Mouse (Mus musculus): ENCODE results near the gene Ppp4c. TPM values are rescaled to one million over a fixed set of nuclear protein-coding genes. Genes with fewer than 3 reads are reported as not detected.

Ppp4c gene
- total RNA-seq, 2 experiments from 2014 or later = 44.2 to 48.8 TPM

DNA sequence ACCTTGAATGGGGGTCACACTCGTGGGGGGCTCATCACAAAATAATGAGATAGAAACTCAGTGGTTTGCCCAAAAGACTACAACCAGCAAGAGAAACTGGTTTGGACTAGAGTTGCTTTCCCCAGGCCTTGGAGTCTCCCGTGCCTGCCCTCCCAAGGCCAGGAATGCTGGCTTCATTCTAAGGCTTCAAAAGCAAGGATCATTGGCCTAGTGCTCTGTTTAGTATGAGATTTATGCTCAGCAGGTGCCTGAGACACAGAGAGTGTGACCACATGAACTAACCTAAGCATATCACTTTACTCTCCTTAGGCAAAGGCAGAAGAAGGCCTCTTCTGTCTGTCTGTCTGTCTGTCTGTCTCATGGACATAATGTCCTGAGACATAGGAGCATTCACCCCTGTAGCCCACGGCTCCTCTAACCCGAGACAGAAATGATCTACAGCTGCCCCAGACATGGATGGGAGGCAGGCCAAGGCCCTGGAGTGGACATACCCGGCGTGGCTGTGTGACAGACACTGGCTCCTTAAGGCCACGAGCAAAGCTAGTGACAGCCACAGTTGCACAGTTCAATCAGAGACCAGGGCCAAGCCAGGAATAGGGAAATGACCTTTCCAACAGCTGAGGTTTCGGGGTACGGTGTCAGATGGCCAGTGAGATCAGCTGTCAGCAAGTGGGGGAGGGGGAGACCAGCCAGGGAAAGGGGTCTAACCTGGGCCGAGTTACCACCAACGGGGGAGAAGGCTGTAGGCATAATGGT is 10.0 kb upstream of the Ppp4c start:
- peak; percentile 58 for DNase-seq

GRCm38 (mm10) chr7:126801057-126801422 is 8.7 kb upstream of the Ppp4c start:
- DNase-seq = no peak

DNA sequence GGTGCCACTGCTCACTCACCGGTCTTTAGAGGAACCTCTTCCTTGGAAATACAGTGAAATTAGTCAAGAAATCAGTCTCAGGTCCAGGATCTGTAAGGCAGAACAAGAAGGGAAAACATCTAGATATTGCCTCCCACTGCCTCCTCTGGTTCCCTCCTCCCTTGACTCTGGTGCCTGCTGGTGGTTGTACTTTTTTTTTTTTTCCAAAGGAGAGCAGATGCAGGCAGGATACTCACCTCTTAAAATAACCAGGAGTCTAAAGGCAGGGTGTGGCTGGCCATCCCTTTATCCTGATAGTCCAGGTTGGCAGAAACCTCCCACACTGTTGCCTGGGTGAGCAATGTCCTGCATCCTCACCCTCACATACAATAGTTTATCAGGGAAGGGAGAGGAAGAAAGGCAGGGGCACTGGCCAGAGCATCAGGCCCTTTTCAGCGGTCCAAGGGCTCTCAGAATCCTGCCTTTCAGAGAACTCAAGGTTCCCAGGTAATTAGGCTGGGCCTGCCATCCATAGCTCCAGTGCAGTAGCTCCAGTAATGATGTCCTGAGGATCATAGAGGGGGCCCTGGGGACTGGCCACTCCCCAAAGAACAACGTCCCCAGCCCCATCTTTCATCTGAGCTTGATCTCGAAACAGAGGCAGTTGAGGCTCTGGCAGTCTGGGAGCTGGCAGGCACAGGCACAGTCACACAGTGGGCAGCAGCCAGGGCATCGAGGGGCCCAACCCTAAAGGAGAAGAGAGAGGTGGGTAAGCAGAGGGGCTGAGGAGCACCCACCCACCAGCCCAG is 8.2 kb upstream of the Ppp4c start:
- no peak for DNase-seq

- peak; percentile 67 for DNase-seq
These were observed 7.4 kb upstream of the Ppp4c start for GRCm38 (mm10) chr7:126799468-126800268.

DNA sequence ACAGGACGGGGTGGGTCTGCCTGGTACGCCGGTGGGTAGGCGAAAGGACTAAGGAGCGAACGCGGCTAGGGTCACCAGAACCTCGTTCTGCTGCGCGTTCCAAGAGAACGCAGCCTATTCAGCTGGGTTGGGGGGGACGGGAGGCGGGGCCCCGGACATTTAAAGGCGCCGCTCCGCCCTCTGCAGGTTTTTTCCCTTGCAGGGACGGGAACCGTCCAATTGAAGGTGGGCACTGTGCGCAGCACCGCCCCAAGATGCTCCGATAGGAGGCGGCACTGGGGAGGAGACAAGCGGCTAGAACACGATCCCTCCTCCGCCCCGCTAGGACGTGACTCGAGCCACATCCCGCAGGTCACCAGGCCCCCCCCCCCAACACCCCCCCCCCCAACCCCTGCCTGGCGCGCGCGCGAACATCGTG is 6.8 kb upstream of the Ppp4c start:
- peak; percentile 90 for DNase-seq

- peak; percentile 27 for DNase-seq
These were observed 6.1 kb upstream of the Ppp4c start for GRCm38 (mm10) chr7:126798127-126799049.

DNA sequence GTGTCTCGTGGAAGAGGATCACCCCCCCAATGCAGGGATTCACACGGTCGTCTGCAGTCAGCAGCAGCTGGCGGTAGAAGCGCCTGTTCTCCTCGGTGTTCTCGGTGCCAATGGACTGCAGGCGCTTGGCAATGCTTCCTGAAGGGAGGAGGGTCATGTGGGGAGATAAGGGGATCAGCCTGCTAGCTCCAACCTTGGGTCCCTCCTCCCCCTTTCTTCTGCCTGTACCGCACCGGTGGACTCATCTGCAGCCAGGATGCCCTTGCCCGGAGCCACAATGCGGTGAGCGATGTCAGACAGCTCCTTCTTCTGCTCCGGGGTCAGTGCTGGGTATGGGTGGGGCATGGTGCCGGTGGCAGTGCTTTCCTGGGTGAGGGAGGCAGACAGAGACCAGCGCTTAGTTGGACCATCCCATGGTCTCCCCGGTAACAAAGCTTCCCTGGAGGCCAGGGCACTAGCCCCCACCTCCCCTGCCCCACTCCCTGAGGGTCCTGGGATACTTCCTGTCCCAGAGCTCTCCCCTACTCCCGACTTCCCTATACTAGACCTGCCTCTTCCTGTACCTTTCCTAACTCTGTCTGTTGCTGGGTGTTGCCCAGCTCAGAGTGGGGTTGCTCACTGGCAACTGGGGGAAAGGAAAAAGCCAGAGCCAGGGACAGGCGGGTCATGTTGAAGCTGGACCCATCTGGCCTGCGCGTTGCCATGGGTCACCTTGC is 5.3 kb upstream of the Ppp4c start, which contains the start of gene Fam57b:
TSS of gene Fam57b (plus strand) at position 258 of the 716 bp plus-strand sequence.
- peak; percentile 27 for DNase-seq

- peak; percentile 21 for DNase-seq
These were observed 4.1 kb upstream of the Ppp4c start for GRCm38 (mm10) chr7:126796350-126796932.

DNA sequence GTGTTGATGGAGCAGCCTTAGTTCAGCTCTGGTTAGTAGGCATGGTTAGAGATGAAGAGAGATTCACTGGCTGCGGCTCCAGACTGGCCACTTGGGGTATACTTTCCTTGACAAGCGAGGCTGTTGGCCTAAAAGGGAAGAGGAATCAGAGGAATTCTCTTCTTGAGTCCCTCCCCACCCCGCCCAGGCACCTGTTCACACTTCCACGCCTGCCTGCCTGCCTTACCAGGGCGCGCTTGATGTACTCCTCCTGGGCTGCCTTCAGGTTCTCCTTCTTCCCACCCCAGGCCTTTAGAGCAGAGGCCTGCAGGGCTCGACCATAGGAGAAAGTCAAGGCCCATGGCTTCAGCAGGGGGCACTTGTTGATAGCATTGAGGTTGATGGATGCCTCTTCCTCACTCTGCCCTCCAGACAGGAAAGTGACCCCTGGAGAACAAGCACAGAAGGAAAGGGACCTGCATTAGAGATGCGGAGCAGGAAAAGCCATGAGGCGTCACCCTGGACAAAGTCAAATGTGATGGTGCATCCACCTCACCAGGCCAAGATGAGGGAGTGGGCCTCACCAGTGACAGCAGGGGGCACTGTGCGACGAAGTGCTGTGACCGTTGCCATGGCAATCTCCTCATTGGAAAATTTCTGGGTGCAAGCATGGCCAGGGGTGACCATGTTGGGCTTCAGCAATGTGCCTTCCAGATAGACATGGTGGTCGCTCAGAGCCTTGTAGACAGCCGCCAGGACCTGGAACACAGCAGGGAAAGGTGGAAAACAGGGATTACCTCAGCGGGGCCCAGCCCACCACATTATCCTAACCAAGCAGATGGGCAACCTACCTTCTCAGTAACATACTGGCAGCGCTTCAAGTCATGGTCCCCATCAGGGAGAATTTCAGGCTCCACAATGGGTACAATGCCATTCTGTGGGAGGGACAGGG is 3.4 kb upstream of the Ppp4c start:
- no peak for DNase-seq

DNA sequence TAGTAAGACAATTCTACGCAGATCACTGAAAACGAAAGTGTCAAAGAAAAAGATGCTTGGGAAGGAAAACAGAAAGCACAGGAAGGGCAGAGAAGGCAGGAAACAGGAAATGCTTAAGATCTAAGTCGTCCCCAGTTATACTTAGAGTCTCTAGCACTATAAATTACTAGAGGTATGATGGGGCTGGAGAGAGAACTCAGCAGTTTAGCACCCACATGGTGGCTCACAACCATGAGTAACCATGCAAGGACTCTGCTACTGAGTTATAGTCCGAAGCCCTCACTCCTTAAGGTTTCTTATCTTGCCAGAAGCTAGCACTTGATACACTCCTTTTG is 1.9 kb upstream of the Ppp4c start:
- DNase-seq = no peak

- no peak for DNase-seq
These were observed 1.4 kb upstream of the Ppp4c start for GRCm38 (mm10) chr7:126793456-126794270.

GRCm38 (mm10) chr7:126792721-126793443 is 586 bp upstream of the Ppp4c start:
- peak; percentile 20 for DNase-seq

DNA sequence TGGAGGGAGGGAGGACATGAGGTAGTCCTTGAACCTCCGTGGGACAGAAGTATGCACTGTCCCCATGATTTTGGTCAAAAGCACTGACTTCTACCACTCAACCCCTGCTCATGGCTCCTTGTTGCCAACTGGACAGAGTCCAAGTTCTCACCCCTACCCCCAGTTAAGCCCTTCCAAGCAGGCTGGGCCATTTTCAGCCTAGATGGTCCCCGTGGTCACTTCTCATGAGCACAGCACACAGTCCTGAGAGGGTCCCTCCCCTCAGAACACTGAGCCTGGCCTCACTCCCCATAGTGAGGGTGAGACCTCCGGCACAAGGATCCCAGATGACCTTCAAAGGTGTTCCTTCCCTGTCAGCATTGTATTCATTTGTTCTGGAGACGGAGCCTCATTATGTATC is 3.2 kb downstream of the Ppp4c start:
- DNase-seq = no peak

GRCm38 (mm10) chr7:126786142-126786541 is 6.2 kb downstream of the Ppp4c start:
- no peak for DNase-seq

DNA sequence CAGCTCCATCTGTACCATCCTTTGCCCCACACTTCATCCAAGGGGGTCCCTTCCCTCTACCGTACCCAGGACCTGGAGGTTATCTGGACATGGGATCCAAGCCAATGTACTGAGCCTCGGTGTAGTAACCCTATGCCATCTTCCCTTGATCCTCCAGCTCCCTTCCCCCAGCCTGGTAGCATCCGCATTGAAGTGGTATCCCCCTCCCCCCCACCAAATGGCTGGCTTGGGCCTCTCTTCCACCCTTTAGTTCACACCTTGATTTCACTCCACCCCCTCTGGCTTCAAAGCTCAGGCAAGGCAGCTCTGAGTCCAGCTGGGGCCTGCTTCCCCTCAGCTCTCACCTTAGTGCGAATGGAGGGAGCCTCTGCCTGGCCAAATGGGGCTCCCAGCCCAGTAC is 7.2 kb downstream of the Ppp4c start:
- DNase-seq = no peak

DNA sequence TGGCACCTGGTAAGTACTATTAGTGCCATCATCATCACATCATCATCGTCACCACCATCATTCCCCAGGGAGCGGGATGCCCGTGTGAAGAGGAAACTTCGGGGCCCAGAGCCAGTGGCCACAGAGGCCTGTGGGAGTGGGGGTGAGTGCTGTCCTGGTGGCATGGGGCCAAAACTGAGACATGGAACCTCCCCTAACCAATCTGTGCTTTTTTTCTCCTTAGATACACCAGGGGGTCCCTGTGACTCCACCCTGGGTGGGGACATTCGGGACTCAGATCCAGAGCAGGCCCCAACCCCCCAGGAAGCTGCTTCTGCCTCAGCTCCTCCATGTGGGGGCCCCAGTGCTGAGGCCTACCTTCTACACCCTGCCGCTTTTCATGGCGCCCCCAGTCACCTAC is 7.8 kb downstream of the Ppp4c start:
- no peak for DNase-seq

- DNase-seq = no peak
These were observed 9.6 kb downstream of the Ppp4c start for GRCm38 (mm10) chr7:126782693-126783092.

Data from gastrocnemius, postnatal 10 days (tissue).